Mouse (Mus musculus) CD8-positive naive resting alpha-beta T cell, adult 2 months (primary cell): ENCODE data around the gene Isca2.

Experiments
- DNase-seq, 2 experiments: peaks; one replicate each; pipeline ENCODE4 v3.0.0; 2022; ENCODE audit warnings: low read depth in 2 of 2, low spot score in 2 of 2

Isca2 gene

DNA sequence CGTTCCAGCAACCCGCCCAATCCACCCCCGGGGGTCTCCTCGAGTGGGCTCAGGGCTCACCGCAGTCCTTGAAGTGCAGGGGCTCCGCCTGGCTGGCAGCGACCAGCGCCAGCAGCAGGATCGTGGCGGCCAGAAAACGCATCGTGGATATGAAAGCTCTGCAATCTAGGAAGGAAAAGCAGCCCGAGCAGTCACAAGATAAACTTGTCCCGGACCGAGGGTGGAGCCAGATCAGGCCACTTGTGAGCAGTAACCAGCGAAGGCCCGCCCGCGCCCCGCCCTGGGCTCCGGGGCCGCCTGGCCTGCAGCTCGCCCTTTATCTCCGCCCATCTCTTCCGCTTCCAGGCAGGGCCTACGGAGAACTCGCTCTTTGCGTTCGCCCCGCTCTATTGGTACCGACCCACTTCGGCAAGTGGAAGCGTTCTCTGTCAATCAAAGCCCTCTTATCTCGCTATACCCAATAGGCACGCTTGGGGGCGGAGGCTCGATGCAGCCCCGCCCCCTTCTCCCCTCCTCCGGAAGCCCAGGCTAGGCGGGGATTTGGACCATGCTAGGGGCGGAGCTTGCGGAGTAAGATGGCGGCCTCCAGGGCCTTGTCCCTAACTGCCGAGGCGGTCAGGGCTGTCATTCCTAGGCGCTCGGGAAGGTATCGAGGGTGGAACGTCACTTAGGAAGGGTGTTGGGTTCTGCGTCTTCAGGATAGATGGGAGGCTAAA lies at the start of gene Isca2, which contains the start of gene Npc2:
TSS of gene Isca2 (plus strand) at position 526 of the 716 bp plus-strand sequence.
TSS of gene Npc2 (minus strand) at position 427 of the 716 bp plus-strand sequence.
- peak; percentile 94 to 97 for DNase-seq

DNA sequence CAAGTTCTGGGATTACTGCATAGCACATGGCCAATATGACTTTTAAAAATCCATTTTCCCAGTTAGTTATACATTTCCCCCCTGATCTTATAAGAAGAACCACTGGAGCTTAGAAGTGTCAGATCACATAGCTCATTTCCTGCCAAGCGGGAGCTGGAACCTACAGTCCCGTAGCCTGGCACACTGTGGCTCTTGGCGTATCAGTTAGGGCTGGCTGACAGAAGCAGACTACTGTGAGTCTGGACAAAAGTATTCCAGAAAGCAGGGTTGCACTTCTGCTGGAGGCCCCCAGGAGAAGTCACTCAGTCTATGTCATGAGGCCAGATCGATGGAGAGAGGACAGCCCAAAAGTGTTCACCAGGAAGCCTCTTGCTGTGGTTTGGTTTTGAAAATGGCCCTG lies 46.7 kb upstream of the Isca2 start:
- no peak for DNase-seq

DNA sequence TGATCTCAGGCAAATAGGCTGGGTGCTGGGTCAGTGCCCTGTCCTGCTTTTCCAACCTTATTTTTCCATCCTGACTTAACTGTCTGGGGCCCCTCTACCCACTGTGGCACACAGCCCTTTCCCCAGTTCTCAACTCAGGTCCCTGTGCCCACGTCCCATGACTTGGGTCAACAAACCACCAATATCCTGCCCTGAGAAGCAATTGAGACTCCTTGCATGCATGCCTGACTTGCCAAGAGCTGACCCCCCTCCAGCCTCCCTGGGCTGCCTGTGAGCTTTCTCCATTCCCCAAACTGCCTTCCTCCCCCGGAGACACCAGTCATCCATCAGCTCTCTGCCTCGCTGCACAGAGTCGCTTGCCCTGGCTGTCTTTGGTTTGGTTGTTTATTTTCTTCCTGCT lies 46.1 kb upstream of the Isca2 start:
- no peak for DNase-seq

DNA sequence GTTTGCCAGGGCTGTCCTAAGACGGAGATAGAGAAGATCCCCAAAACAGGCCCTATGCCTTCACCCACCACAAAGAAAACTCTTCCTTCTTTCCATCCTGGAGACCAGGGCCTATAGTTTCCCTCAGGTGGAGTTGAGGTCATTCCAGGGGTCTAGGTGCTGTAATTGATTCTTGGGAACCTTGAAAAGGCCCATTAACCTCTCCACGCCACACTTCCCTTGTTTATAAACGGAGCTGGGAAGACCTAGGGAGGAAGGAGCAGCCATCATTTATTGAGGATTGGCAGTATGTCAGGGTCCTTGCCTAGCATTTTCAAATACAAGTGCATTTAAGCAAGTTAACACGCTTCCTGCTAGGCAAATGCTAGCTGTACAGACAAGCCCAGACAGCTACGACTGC lies 45.6 kb upstream of the Isca2 start:
- no peak for DNase-seq

DNA sequence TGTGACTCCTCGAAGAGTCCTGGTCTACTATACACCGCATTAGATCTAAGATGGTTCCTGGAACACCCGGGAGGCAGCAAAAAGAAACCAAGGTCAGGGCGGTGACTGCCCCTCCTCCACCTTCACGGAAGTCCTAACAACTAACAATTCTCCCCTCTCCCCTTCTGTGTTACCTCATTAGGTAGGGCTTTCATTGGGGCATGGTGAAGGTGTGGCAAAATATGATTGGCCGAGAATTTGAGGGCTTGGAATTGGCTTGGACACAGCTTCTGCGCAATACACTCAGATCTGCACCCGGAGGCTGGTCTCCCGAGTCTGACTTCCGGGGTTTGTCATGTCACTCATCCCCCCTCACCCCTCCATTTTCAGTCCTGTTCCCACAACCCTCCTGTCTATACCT lies 44.6 kb upstream of the Isca2 start:
- no peak for DNase-seq

DNA sequence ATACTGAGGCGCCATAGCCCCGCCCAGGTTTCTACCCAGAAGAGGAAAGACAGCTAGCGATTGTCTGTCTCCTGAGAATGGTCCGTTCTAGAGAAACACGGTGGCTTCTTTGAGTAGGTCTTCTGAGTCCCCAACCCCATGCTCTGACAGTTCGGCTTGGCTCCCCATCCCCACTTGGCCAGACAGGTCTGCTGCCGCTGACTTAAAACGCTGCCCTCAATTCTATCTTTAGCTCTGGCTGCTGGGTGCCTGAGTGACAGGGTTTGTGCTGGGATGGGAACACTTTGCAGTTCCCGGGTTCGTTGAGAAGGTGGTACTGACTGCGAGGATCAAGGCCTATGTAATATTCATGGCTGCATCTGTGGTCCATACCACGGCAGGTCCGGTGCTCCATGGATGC lies 39.7 kb upstream of the Isca2 start:
- DNase-seq, result no peak

DNA sequence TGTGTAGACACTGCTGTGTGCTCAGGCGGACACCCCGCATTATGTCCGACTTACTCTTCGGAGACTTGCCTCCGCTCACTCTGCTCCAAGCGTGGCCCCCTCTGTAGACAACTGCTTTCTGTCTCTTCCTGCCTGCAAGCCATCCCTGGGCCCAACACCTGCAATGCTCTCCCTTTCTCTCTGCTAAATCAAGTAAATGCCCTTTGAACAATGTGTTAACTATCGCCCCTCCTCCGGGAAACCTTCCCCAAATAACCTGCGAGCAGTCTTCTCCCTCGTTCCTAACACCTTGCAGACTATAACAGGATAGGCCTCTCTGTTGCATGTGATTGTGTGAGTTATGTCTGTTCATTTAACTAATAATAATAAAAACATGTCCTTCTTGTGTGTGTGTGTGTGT lies 29.6 kb upstream of the Isca2 start:
- DNase-seq, result no peak

DNA sequence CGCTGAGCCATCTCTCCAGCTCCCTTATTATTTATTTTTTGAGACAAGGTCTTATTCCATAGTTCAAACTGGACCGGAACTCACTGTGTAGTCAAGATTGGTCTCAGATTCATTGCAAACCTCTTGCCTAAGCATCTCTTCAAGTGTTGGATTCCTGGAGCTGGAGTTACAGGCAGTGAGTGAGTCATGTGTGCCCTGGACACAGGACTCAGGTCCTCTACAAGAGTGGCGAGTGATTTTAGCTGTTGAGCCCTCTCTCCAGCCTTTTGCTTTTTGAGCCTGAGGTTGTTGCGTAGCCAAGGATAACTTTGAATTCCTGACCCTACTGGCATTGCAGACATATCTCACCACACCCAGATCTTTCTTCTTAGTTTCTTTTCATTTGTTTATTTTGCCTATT lies 27.4 kb upstream of the Isca2 start:
- no peak for DNase-seq

DNA sequence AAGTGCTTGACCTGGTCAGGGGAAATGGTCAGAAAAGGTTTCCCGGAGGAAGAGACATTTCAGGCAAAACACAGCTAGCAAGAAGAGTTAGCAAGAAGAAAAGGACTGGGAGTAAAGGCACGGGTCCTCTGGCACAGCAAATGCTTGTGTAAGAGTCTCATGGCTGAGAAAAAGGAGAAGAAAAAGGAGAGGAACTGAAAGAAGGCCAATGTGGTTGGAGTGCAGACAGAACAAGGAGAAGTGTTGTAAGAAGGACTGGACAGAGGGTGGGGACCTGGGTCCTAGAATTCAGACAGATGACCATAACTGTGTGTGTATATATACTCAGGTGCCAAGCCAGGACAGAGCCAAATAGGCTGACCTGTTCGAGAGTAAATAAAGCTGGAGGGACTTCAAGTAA lies 24.9 kb upstream of the Isca2 start:
- DNase-seq, result no peak

DNA sequence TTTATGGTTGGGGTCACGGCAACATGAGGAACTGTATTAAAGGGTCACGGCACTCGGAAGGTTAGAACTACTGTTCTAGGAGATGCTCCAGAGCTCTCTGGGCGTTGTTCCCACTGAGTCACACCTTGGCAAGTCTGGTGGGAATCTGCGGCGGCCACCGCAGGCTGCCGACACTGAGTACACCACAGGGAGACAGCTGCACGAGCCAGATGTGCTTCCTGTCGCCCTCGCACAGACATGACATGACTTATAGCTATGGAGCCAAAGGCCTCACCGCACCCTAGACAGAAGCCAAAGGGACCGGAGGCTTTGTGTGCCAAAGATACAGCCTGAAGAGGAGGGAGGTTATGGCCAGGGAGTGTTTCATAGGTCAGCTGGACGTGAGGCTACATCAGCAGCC lies 22.4 kb upstream of the Isca2 start:
- DNase-seq, result no peak

DNA sequence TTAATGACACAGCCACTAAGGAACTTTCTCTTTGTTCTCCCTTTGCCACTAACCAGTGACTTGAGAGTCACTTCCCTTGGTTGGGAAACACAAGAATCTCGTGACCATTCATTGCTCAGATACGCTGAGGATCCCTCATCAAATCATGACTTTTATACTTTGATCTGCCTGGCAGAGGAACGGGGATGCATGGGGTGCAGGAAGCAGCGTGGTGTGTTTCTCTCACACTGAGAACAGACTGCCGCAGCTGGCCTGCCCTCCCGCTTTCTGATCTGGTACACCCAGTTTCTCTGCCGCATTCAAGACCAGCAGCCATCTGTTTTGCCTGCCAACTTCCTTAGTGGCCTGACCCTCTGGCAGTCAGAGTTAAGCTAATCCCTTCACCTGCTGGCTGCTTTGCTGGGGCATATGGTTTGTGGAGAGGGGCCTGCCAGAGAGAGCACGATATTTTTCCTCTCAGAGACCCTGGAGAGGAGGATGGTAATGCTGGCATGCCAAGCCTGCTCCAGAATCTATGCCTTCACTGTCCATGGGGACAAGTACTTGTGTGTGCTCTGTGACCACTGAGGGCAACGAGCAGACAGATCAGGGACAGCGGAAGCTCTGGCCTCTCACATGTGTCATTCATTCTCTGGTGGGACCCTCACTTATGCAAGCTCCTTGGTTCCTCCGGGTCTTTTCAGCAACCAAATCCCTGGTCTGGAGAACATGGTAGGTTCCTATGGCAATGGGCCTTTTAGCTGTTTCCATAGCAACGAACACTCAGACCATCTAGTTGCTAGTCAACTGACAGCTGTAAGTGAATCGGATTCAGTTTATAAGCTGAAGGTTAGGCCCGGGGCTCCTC lies 20.7 kb upstream of the Isca2 start:
- no peak for DNase-seq

DNA sequence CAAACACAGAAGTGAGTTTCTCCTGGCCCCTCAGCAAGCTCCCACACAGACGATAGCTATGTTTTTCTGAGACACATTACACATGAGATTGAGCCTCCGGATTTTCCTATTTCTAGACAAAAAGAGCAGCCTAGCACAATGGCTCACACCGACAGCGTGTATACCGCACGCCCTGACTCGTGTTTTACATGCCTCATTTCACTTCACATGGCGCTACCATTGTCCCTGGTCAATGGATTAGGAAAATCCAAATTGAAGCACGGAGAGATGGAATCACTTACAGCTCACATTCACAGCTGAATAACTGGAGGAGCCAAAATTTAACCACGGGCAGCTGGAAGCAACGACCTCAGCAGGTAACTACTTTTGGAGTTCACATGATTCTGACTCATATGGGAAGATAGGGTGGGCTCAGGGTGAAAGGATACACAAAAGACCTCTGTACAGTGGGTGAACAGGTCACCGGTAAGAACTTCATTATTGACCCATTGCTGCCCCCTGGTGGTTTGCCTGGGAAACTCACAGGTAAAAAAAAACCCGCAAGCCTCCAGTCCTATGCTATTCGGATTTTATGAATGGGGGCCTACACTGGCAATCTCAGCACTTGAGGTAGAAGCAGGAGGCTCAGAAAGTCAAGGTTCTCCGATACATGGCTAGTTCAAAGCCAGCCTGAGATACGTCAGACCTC lies 17.9 kb upstream of the Isca2 start:
- peak; percentile 58 to 72 for DNase-seq

DNA sequence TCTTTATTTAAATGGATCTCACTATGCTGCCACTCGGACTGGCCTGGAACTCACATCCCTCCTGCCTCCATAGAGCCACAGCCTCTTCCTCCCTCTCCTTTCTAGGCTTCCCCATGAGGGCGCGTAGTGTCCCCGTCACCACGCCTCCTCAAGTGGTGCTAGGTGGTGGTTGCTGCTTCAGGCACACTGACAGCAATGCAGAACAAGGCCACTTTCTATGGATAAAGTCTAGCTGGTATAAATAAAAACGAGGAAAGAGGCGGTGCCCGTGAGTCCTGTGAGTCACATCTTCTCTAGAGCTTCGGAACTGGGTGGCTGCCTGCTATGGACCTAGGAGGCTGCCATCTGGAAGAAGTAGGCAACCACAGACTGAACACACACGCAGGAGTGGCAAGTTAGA lies 17.0 kb upstream of the Isca2 start:
- DNase-seq, result no peak

DNA sequence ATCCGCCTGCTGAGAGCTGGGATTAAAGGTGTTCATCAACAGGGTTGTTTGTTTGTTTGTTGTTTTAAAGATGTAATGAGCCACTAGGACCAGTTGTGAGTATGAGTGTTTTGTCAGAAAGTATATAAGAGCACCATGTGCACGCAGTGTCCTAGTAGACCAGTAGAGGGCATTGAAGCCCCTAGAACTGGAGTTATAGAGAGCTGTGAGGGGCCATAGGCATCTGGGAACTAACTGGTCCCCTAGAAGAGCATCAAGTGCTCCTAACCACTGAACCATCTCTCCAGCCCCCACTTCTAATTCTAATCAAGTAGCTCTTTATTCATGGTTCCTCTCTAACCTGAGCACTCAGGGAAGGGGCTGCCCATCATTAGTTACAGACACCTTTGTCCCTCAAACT lies 14.0 kb upstream of the Isca2 start:
- DNase-seq, result peak in 1 of 2 experiments; percentile 58

DNA sequence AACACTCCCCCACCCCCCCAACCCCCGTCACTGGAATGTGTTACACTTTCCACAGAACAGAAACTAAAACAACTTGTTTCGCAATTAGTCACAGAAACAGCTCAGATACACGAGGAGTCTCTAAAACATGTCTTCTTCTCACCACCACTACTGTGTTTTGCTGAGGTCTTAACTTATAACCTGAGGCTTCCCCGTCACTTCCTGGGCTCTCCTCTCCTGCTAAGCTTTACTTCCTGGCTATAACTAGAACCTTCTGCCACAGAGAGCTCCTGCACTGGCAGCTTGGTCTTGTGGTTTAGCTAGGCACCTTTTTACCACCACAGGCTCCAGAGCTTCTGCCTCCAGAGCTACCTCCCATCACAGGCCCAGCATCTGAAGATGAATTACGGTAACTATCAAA lies 10.5 kb upstream of the Isca2 start:
- peak; percentile 73 to 78 for DNase-seq

DNA sequence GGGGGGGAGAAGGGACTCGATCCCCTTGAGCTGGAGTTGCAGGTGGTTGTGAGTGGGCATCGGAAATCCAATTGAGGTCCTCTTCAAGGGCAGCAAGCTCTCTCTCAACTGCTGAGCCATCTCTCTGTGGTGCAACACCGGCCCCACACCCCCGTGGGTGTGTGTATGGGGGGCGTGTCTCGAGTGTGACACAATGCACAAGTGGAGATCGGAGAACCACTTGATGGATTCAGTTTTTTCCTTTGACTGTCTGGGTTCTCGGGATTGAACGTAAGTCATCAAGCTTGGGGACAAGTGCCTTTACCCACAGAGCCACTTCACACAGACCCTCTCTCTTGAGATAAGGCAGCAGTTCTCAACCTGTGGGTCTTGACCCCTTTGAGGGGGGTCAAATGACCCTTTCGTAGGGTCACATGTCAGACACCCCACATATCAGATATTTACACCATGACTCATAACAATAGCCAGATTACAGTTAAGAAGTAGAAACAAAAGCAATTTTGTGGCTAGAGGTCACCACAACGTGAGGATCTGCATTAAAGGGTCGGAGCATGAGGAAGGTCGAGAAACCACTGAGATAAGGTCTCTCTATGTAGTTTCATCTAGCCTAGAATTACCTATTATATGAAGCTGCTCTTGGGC lies 9.4 kb upstream of the Isca2 start:
- DNase-seq, result no peak

DNA sequence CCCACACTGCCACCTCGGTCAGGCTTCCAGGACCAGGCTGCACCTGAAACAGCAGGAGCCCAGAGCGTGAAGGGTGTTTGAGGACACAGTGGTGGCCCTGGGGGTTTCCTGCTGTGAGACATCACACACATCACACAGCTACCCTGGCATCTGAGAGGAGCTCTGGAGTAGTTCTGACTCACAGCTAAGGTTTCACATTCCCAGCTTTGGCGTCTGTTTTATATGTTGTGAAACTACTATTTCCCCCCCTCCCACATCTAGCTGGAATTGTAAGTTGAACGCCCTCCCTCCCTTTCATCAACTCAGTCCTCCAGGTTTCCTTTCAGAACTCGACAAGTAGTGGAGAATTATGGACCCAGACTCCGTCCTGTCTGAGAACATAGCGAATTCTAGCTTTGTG lies 8.3 kb upstream of the Isca2 start:
- no peak for DNase-seq

DNA sequence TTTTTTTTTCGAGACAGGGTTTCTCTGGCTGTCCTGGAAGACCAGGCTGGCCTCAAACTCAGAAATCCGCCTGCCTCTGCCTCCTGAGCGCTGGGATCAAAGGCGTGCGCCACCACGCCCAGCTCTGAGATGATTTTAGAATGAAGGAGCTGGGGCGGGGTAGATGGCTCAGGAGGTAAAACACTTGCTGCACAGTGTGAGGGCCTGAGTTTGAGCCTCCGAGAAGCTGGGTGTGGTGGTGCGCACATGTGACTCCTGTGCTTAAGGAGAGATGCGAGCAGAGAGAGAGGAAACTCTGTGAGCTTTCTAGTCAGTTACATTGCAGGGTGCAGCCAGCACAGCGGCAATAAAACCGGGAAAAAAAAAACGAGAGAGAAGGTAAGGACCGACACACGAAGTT lies 7.5 kb upstream of the Isca2 start:
- DNase-seq, result no peak

DNA sequence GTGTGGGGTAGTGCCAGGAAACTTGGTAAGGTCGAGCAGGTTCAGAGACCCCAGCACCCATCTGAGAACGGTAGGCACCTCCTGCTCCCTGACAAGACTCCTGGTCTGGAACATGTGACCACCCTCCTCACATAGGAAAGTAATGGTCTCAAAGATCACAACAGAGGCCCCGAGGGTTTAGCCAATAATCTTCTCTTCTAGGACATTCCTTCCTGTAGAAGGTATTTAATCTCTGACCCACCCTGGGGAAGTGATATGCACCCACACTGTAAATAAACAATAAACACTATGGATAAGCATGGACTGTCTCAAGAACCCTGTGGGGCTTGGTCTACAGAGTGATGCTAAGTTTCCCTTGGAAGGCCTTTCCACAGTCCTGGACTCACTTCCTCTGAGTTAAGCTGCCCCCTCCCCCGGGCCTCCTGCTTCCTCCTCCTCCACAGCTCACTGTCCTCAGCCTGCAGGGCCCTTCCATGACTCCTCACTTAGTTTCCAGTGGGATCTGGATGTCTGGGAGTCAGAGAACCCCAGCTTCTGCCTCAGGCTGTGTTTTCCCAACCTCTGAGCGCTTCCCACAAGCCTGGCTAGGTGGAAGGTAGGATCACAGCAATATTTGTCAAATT lies 6.8 kb upstream of the Isca2 start:
- no peak for DNase-seq

DNA sequence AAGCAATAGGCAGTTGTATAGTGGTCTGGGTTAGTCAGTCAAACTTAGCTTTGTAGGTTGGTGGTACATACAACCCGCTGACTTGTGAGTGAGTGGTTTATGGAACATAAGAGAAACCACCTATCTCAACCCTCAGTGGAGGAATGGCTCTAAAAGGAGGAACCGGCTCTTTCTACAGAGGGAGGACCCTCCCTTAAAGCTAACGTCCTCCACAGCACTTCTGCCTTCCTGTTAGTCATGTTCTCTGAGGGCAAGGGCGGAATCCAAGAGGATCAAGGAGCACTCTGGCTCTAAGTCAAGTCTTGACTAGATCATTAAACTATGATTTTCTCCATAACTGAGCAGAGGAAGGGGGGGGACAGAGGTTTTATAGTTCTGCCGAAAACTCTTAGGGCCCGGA lies 5.5 kb upstream of the Isca2 start:
- DNase-seq, result peak in 1 of 2 experiments; percentile 25

DNA sequence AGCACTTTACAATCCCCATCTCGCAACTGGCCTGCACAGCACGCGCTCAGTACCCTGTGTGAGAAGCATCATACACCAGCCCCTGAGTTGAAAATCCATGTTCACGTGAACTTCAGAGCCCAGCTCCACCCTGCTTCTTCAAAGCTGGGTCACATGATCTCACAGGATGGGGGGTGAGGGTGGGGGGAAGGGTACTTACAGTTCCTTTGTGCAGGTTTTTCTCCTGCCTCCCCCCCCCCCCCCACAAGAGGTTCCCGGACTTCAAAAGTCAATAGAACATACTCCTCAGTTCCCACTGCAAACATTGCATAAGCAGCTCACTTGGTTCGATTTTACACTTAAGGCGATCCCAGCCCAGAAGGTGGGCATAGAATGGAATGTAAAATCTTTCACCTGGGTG lies 3.4 kb upstream of the Isca2 start:
- DNase-seq, result no peak
